Mouse (Mus musculus) cerebellum, postnatal 14 days (tissue): ENCODE results near the gene Il2ra.

Source experiments
- DNase-seq, 2 experiments: peaks; one replicate each; pipeline ENCODE4 v3.0.0; 2021; ENCODE audit warnings: mixed read lengths in 2 of 2

Gene Il2ra

DNA sequence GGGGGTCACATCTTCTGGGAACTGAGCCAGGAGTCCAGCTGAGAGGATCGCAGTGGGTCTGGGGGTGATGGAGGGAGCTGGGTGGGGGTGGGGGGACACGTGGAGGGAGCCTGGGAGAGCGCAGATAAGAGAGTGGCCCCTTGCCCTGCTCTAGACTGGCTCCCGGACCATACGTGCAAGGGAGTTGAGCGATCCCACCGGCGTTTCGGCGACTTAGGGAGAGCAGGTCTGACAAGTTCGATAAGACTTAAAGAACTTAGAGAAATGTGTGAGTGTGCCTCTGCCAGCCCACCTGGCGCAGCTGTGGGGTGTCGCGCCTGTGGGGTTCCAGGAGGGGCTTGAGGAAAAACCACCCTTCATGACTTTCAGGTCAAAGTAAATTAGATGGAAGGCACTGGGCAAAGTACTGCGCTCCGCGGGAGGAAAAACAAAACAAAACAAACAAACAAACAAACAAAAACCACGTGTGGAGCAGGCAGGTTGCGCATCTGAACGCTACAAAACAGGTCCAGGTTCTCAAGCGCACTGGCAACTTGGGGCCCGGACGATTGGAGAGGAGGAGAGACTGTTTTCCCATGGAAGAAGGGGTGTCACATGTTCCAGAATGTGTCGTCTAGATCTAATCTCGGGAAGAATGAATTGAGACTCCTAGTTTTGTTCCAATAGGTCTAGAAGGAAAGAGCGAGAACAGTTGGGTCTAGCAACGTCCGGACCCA lies 63.6 kb downstream of the Il2ra start:
- DNase-seq: no peak

DNA sequence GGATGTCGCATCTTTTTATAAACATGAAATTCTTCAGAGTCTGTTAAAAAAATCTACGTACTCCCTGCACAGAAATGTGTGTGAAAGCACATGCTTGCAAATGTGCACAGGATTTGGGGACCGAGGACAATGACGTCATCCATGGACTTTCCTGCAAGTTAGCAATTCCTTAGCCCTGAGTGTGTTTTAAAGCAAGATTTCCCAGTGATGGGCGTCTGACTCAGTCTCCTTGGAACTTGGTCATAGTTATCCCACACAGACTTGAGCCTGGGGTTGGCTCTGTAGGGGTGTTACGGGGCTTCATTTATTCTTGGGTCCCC lies 64.1 kb downstream of the Il2ra start:
- DNase-seq: no peak

DNA sequence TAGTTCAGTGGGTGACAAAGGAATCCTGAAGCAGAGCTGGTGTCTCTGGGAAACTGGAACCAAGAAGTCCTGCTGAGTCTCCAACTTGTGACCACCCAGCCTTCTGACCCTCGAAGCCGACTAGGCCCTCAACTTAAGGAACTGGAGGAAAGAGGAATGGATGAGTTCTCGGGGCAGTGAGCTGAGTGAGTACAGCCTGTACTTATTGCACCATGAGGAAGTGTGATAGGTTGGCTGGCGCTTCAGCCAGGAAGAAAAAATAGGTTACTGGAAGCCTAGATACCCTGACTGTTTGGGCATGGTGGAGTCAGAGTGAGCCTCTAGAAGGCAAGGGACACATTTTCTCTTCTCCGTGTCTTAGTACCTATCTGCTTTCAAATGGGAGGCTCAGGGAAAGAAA lies 65.9 kb downstream of the Il2ra start:
- DNase-seq: no peak

DNA sequence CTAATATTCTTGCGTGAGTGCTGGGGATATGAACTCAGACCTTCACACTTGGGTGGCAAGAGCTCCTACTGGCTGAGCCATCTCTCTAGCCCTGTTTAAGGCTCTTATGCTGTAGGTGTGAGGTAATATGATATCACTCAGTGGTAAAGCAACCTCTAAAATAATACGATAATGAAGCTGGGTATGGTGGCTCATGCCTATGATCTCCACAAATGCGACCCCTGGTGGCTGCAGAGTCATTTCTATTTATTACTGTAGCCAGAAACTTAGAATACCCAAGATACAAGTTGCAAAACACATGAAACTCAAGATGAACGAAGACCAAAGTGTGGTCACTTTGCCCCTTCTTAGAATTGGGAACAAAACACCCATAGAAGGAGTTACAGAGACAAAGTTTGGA lies 67.5 kb downstream of the Il2ra start:
- DNase-seq: peak; percentile 25 to 50

DNA sequence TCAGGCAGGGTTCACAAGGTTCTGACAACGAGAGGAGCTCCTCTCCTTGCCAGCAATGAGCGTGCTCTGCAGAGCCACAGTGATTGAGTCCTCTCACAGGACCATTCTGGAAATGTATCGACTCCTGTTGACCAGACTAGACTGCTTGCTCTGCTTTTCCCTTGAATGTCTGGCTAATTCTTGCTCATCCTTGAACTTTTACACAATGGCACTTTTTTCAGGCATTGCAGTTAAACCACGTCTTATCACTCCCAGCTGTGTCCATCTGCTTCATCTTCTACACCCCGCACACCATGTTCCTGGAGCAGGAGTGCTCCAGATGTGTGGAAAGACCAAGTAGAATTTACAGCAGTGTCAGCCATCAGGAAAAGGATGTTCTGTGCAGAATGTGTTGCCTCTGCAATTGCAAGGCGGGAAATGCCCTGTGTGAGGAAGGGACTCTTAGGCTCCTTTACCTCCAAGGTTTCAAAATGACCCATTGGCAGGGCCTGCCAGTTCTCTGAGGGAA lies 69.9 kb downstream of the Il2ra start:
- DNase-seq: no peak

DNA sequence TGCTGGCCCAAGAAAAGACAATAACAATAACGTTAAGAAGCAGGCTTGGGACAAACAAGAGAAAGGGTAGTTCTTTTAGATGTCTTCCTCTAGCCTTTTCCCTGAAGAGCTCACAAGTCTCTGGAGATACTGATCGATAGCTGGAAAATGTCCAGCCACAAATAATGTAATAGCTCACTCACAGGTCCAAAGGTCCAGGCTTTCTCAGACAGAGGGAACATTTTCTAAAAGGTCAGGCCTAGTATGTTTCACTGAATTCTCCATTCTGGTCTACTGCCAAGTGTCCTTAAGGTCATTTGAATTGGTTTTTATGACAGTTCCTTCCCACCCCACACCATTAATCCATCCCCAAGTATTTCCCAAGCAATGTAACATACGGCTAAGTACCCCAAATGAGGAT lies 70.4 kb downstream of the Il2ra start:
- DNase-seq: no peak

DNA sequence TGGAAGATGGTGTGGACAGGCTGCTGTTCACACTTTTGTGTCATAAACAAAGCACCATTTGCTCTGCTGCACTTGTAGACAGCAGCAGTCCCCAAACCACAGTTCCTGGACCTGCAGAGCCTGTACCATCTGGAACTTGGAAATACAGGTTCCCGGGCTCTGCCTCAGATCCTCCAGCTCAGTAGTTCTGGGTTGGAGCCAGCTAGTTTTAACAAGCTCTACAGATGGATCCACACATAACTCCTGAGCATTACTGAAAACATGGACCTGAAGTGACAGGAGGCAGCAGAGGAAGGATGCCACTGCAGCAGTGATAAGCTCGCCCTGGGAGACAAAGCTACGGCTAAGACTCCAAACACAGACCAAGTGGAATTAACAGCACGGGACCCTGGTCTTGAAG lies 71.9 kb downstream of the Il2ra start:
- DNase-seq: peak; percentile 11 to 26

DNA sequence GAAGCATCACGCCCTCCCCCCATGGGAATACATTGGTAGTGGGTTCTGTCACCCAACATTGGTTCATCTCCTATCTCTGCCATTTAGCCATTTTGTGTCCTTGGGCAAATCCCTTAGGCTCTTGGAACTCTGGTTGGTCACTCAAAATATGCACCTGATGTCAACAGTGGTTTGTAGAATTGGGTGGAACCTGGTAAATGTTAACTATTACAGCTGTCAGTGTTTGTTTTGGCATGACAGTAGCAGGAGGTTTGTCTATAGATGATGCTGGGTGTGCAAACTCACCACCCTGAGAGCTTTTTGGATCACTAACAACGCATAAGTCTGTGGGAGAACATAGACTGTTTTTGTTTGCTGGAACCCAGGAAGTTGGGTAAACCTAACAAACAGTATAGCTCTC lies 76.0 kb downstream of the Il2ra start:
- DNase-seq: no peak

DNA sequence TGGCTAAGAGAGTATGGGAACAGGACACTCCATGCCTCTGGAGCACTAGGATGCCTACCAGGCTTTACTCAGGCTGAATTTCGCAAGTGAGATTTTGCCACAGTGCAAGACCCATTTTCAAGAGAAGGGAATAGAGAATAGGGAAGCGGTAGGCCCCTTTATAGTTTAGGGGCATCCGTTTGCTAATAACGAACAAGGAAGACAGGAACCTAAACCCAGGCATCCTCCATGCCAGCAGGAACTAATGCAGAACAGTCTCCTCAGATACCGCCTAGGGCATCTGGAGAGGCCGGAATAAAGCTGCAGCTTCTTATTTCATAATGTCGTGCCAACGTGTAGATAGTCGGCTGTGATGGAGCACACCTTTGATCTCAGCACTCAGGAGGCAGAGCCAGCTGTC lies 80.0 kb downstream of the Il2ra start:
- DNase-seq: no peak

DNA sequence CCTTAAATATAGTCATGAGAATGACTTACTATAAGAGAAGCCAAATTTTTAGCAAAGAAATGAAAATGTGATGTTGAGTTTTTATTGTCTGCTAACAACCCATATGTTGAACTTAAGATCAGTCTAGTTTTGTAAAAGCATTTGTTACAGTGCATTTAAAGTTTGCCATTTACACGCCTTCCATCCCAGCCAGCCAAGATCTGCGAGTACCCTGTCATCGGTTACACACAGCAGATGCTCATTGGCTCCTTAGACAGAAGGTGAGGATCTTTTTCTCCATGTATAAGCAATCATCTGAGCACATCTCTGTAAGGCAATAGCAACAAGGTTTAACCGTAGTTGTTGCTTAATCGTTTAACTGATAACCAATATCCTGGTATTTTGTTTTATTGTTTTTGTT lies 85.0 kb downstream of the Il2ra start:
- DNase-seq: no peak

DNA sequence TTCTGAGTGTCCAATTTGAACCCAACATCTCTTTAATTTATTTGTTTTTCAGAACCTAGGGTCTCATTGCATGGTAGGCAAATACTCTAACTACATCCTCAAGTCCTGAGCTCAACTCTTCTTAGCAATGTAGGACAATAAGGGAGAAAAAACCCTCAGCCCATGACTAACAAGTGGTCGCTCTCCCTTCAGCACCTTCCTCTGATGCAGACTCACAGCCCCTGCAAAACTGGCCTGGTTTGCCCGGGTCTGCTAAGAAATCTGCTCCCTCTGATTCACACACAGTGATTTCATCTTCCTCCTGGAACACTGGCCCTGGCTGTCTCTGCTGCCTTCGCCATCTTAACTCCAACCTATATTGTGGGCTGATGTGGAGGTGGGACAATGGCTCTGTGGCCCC lies 86.5 kb downstream of the Il2ra start:
- DNase-seq: no peak

DNA sequence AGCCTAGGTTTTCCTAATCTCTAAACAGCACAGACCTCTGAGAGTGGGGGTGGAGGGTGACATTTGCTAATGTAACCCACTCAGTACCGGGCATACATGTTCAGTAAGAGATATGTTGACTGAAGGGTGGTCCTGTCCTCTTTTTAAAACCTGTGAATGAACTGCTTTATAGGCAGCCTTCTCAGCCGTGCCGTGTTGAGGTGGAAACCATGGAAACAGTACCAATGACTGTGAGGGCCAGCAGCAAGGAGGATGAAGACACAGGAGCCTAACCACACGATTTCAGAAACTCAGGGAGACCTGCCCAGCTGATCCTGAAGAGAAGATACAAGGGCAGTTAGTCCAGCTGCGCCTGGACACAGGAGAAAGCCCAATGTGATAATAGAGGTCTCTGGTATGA lies 90.4 kb downstream of the Il2ra start:
- no peak for DNase-seq

DNA sequence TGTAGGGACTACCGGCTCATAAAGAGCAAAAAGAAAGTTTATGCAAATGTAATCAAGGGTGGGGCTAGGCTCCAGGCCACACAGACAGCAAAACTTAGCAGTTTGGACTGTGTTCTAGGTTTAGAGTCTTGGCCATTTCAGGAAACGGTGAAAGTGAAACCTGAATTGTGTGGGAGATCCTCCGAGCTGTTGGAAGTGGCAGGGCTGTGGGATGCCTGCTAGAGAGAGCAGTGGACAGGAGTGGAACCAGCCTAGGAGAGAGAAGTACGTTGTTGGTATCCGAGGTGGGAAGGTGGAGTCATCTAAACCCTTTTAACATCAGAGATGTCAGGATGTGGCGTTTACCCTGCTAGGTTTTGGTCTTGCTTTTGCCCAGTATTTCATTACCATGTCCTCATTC lies 93.2 kb downstream of the Il2ra start:
- DNase-seq: no peak

DNA sequence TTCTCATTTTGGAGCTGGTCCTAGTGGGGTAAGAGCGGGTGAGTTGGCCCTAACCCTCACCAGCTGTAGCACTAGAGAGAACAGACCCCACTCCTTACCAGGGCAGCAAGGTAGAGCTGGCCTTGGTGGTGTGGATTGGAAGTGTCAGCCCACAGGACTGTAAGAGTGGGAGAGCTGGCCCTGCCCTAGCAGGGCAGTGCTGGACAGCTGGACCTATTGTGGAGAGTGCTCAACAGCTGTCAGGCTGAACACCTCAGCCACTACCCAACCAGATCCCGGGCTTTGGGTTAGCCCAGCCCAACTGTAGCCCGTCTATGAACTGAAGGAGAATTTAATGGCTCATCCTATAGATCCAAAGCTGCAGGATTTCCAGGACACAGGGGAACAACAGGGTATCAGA lies 96.2 kb downstream of the Il2ra start:
- DNase-seq: no peak

DNA sequence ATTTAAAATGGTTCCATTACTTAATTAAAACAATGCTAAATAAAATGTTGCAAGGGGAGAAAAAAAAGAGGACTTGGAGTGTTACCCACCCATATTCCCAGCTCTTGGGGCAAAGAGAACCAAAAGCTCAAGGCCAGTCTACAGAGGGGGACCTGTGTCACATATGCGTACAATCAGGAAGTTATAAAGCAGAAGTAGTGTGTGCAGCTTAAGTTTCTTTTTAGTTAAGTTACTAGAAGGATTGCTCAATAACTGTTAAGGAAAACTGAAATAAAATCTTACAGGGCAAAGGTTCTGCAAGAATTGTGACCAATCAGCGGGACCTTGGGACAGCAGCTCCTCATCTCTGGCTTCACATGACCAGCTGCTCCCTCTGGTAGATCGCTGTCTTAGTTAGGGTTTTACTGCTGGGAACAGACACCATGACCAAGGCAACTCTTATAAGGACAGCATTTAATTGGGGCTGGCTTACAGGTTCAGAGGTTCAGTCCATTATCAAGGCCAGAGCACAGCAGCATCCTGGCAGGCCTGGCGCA lies 97.0 kb downstream of the Il2ra start:
- DNase-seq: no peak
